Mouse (Mus musculus): Measurements from ENCODE around the gene Fam71e2.

GRCm38 (mm10) chr7:4795767-4796433, 24.8 kb upstream of the Fam71e2 start:
- peak; percentile 81 for TF ChIP-seq CTCF (IDR thresholded peaks at IDR 0.05)
- TF ChIP-seq POLR2A (IDR thresholded peaks at IDR 0.05; ENCODE audit: insufficient read depth, low read depth, low read length): no peak

Measured in heart, adult 2 months (tissue).